Mouse (Mus musculus) limb, embryonic 11.5 days (tissue): ENCODE results near the gene Thrap3. TPM values are rescaled to one million over a fixed set of nuclear protein-coding genes. Genes with fewer than 3 reads are reported as not detected.

Experiments used
- ATAC-seq: fragments of 200-750 bp; cut with Nextera tagmentation; 2 replicates; pipeline ENCODE4 v1.8.0; 2017; ENCODE audit warnings: low read depth; ENCODE audit not compliant: insufficient number of reproducible peaks, low FRiP score, low TSS enrichment
- DNase-seq: peaks from one replicate; pipeline ENCODE4 v3.0.0-alpha.2; 2015; ENCODE audit warnings: low spot score
- H3K27ac ChIP-seq: fragments of 300-500 bp; sonication (generic); replicated peaks from 2 replicates; pipeline ENCODE4 v1.5.1; 2014; ENCODE audit warnings: low read depth, mild to moderate bottlenecking, low read length
- H3K27me3 ChIP-seq: fragments of 300-500 bp; sonication (generic); 2 replicates; pipeline ENCODE4 v1.6.1; 2014; ENCODE audit warnings: mild to moderate bottlenecking, low read length, mixed read lengths; ENCODE audit not compliant: control insufficient read depth, insufficient read depth
- H3K36me3 ChIP-seq: fragments of 300-500 bp; sonication (generic); 2 replicates; pipeline ENCODE4 v1.6.1; 2014; ENCODE audit warnings: mild to moderate bottlenecking, low read length, moderate library complexity, mixed read lengths; ENCODE audit not compliant: control insufficient read depth, insufficient read depth
- H3K4me1 ChIP-seq: fragments of 300-500 bp; sonication (generic); 2 replicates; pipeline ENCODE4 v1.6.1; 2014; ENCODE audit warnings: low read length, mixed read lengths; ENCODE audit not compliant: control insufficient read depth, insufficient read depth
- H3K4me2 ChIP-seq: fragments of 300-500 bp; sonication (generic); 2 replicates; pipeline ENCODE4 v1.6.1; 2014; ENCODE audit warnings: low read depth, mild to moderate bottlenecking, moderate library complexity; ENCODE audit not compliant: severe bottlenecking
- H3K4me3 ChIP-seq: fragments of 300-500 bp; sonication (generic); 2 replicates; pipeline ENCODE4 v1.5.1; 2014; ENCODE audit warnings: low read depth, low read length
- H3K9ac ChIP-seq: fragments of 300-500 bp; sonication (generic); 2 replicates; pipeline ENCODE4 v1.6.1; 2014; ENCODE audit warnings: mild to moderate bottlenecking, low read length
- H3K9me3 ChIP-seq: fragments of 300-500 bp; sonication (generic); 2 replicates; pipeline ENCODE4 v1.6.1; 2016; ENCODE audit warnings: low read length; ENCODE audit not compliant: control insufficient read depth
- WGBS: fragments of 180-500 bp; shearing (Covaris S2); extraction: QIAGEN DNeasy Blood & Tissue Kit; methylation state at CpG from one replicate; pipeline ENCODE4 v1.1.7; 2014; 5-methylcytosine and 5-hydroxymethylcytosine counted together
- polyA plus RNA-seq: library from polyadenylated mRNA; unstranded; fragments of >200 nt; fragmentation: Nextera tagmentation; extraction: Ambion mirVana; gene quantifications from 2 replicates; pipeline ENCODE4 v1.2.1, GENCODE M21; 2014

Thrap3 gene
- polyA plus RNA-seq, 1 experiment from 2014 or later, result 247 TPM

DNA sequence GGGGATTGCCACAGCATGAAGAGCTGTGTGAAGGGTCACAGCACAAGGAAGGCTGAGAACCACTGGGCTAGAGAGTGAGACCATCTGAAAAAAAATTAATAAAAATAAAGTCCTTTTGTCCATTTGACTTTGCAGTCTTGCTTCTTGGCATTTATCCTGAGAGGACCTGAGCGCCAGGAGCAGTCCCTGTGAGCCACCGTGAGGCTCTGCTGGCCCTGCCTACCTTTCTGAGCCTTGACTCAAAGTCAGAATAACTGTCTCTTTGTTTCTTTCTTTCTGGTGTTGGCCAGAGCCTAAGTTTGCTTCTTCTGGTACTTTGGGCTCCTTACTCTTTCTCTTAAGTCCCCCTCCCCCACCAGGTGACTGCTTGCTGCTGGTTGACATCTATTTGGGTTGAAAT lies 82.1 kb downstream of the Thrap3 start:
- Histone ChIP-seq H3K27me3 (no peaks in the 10 kb centered on the region), H3K9ac (no peak overlapping the region), H3K9me3 (no peaks in the 10 kb centered on the region), H3K4me1 (0 out of 2 replicates have a peak, but pooled peaks cover under 1% of the 10 kb centered on the region), H3K4me2 (no peak overlapping the region), H3K4me3 (no peak overlapping the region), H3K36me3 (no peaks in the 10 kb centered on the region; the same call in 1 of the 2 replicates), H3K27ac (no peak overlapping the region)
- 92% methylated on average over 2 of the region's 2 CpGs for WGBS
- ATAC-seq (no peak), DNase-seq (no peak)

DNA sequence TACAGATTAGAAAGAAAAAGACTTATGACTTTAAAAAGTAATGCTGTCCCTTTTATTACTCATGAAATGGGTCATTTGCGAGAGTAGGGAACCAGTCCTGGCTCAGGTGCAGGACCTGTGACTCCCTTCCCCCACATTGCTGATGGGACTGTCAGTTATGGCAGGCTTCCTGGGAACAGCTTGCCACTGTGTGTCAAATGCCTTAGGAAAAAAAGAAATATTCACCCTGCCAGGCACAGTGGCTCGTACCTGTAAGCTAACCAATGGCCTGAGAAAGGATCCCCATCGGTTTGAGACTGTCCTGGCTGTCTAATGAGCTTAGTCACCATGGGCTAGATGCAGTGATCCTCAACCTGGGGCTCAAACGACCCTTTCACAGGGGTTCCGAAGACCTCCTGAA lies 82.5 kb downstream of the Thrap3 start:
- no peaks in the 10 kb centered on the region; the same call in 1 of the 2 replicates for H3K36me3 ChIP-seq
- DNase-seq (no peak), ATAC-seq (no peak)
- no peak overlapping the region for H3K4me3 ChIP-seq
- WGBS, result 87% methylated on average over 5 of the region's 5 CpGs
- no peak overlapping the region for H3K27ac ChIP-seq
- no peak overlapping the region for H3K9ac ChIP-seq
- H3K9me3 ChIP-seq, result no peaks in the 10 kb centered on the region
- H3K4me2 ChIP-seq, result no peak overlapping the region
- H3K27me3 ChIP-seq, result no peaks in the 10 kb centered on the region
- 0 out of 2 replicates have a peak, but pooled peaks cover 3% of the 10 kb centered on the region for H3K4me1 ChIP-seq

DNA sequence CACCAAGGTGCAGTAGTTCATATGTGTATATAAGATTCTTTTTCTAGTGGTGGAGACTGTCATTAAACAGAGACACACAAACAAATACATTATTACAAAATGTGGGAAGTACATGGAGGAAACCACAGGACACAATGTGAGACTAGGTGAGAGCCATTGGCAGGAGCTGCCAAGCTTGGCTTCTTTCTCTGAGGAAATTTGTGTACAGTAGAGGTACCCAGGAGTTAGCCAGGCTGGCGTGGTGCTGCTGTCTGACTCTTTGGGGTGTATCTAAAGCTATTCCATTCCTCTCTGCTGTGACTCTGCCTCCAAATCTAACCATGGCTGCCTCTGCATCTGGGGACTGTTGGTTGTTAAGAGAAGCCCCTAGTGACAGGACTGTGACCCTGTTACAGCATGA lies 83.5 kb downstream of the Thrap3 start:
- H3K4me3 ChIP-seq, result no peak overlapping the region
- H3K27ac ChIP-seq, result no peak overlapping the region
- 87% methylated on average over 1 of the region's 1 CpGs for WGBS
- DNase-seq, result no peak
- 0 out of 2 replicates have a peak, but pooled peaks cover 3% of the 10 kb centered on the region for H3K4me1 ChIP-seq
- no peaks in the 10 kb centered on the region; the same call in 1 of the 2 replicates for H3K36me3 ChIP-seq
- no peaks in the 10 kb centered on the region for H3K9me3 ChIP-seq
- no peaks in the 10 kb centered on the region for H3K27me3 ChIP-seq
- H3K4me2 ChIP-seq, result no peak overlapping the region
- H3K9ac ChIP-seq, result no peak overlapping the region
- no peak for ATAC-seq

DNA sequence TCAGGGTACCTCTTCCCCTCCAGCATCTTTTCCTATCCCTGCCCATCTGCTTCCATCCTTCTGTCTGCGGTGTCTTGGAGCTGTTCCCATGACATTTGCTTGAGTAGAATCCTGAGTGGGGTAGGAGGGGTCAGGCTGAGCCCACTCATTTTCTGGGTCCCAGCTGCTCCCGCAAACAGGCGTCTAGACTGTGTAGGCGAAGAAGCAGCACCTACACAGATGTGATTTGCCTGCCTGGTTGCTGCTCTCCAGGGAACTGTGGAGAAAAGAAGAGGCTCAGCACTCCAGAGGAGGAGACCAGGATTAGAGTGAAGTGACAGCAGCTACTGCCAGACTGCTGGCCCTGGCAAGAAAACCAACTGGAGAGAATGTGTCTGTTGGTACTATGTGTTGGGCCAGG lies 83.9 kb downstream of the Thrap3 start:
- H3K9me3 ChIP-seq, result no peaks in the 10 kb centered on the region
- H3K4me2 ChIP-seq, result no peak overlapping the region
- H3K4me1 ChIP-seq, result 0 out of 2 replicates have a peak, but pooled peaks cover 3% of the 10 kb centered on the region
- ATAC-seq (no peak), DNase-seq (no peak)
- H3K36me3 ChIP-seq, result no peaks in the 10 kb centered on the region; the same call in 1 of the 2 replicates
- H3K4me3 ChIP-seq, result no peak overlapping the region
- no peak overlapping the region for H3K27ac ChIP-seq
- no peak overlapping the region for H3K9ac ChIP-seq
- 97% methylated on average over 4 of the region's 4 CpGs for WGBS
- no peaks in the 10 kb centered on the region for H3K27me3 ChIP-seq

DNA sequence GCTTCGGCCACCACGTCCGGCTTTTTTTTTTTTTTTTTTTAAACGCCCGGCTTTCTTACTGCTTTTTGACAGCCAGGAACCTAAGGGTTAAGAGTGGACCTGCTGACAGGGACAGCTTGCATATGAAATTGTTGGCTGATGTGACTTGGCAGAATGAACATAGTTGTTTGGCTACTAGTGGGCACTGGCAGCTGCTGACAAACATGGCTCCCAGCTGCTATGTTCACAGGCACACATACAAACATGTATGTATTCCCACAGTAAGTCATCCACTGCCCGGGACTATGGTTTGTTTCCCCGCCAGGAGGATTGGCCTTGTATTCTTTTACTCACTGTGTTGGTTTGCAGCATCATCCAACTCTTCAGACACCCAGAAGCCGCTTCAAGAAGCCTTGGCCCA lies 85.4 kb downstream of the Thrap3 start:
- Histone ChIP-seq H3K36me3 (no peaks in the 10 kb centered on the region; the same call in 1 of the 2 replicates), H3K4me3 (no peak overlapping the region), H3K9me3 (no peaks in the 10 kb centered on the region), H3K27ac (no peak overlapping the region), H3K27me3 (no peaks in the 10 kb centered on the region), H3K9ac (no peak overlapping the region), H3K4me1 (0 out of 2 replicates have a peak, but pooled peaks cover 3% of the 10 kb centered on the region), H3K4me2 (no peak overlapping the region)
- no peak for DNase-seq
- 87% methylated on average over 8 of the region's 8 CpGs for WGBS
- no peak for ATAC-seq

DNA sequence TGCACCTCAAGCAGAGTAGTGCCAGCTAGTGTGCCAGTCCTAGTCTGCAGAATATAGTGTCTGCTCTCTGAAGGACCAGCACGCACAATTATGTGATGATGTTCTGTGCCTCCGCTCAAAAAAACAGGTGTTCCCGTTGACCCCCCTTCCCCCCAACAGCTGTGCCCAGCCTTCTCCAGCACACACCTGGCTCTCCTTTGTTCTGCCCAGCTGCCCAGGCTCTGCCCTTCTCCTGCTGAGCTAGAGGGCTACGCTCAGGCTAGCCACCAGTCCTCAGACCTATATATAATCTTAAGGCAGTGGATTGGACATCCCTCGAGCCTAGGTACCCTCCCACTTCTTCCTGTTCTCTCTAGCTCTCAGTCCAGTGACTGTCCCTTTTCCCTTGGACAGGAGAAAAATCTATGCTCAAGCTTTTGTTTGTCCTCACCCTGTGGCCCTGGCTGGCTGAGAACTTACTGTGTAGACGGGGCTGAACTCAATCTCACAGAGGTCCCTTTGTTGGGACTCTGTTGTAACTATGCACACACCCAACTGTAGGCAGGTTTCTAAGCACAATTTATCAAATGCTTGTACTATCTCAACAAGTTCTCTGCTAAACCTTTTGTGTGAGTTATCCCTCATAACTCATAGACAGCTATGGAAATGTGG lies 86.6 kb downstream of the Thrap3 start:
- Histone ChIP-seq H3K36me3 (no peaks in the 10 kb centered on the region; the same call in 1 of the 2 replicates), H3K9ac (no peak overlapping the region), H3K4me3 (no peak overlapping the region), H3K9me3 (no peaks in the 10 kb centered on the region), H3K27ac (no peak overlapping the region), H3K27me3 (no peaks in the 10 kb centered on the region), H3K4me1 (peaks cover 6% of the 10 kb centered on the region), H3K4me2 (no peak overlapping the region)
- no peak for ATAC-seq
- 76% methylated on average over 6 of the region's 6 CpGs for WGBS
- no peak for DNase-seq

DNA sequence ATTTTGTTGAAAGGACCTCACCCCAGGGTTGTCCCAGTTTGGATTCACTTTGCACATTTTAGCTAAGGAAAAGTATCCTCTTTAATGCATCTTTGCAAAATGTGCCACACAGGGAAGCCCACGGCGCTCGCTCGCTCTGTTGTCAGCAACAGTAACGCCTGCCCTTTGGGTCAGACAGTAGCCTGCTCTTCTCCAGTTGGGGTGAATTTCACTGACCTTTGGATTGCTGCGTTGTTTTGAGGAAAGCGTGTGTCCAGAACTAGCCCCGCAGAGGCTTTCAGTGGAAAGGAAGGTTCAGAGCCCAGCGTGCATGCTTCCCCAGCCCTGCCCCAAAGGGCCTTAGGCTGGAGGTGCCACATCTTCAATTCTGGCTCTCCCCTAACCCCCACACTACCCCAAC lies 87.1 kb downstream of the Thrap3 start:
- H3K27me3 ChIP-seq, result no peaks in the 10 kb centered on the region
- no peaks in the 10 kb centered on the region; the same call in 1 of the 2 replicates for H3K36me3 ChIP-seq
- ATAC-seq, result no peak
- H3K4me3 ChIP-seq, result no peak overlapping the region
- H3K4me2 ChIP-seq, result no peak overlapping the region
- DNase-seq, result no peak
- H3K27ac ChIP-seq, result no peak overlapping the region
- H3K9me3 ChIP-seq, result no peaks in the 10 kb centered on the region
- 90% methylated on average over 9 of the region's 9 CpGs for WGBS
- peaks cover 12% of the 10 kb centered on the region for H3K4me1 ChIP-seq
- no peak overlapping the region for H3K9ac ChIP-seq
